Mouse (Mus musculus) kidney, postnatal 0 days (tissue): ENCODE measurements at regions not wholly inside any gene's neighbourhood (a gene's known extent, or its start where the extent isn't known, plus 50 kb on each side); places are given as distances from the start of the nearest gene placed in this dataset.
"Not testable (repeated sequence)": the region's sequence is repeated elsewhere in the genome, so short reads cannot be mapped to it uniquely, and the experiment has no call there.

Source experiments
- ATAC-seq: fragments of 200-750 bp; cut with Nextera tagmentation; replicated peaks from 2 replicates; pipeline ENCODE4 v1.8.0; 2017; ENCODE audit warnings: low read depth, moderate number of reproducible peaks, moderate TSS enrichment, moderate library complexity; ENCODE audit not compliant: low FRiP score
- DNase-seq: peaks from one replicate; pipeline ENCODE4 v3.0.0-alpha.2; 2016; ENCODE audit warnings: low spot score
- H3K27ac ChIP-seq: fragments of 300-500 bp; sonication (generic); 2 replicates; pipeline ENCODE4 v1.5.1; 2014; ENCODE audit warnings: mild to moderate bottlenecking
- H3K27me3 ChIP-seq: fragments of 300-500 bp; sonication (generic); 2 replicates; pipeline ENCODE4 v1.6.1; 2014; ENCODE audit warnings: low read length, mixed read lengths; ENCODE audit not compliant: insufficient read depth
- H3K36me3 ChIP-seq: fragments of 300-500 bp; sonication (generic); 2 replicates; pipeline ENCODE4 v1.6.1; 2014; ENCODE audit warnings: low read length, mixed read lengths; ENCODE audit not compliant: insufficient read depth
- H3K4me1 ChIP-seq: fragments of 300-500 bp; sonication (generic); replicated peaks from 2 replicates; pipeline ENCODE4 v1.6.1; 2014; ENCODE audit warnings: antibody characterized with exemption, low read length, mixed read lengths; ENCODE audit not compliant: insufficient read depth
- H3K4me2 ChIP-seq: fragments of 300-500 bp; sonication (generic); 2 replicates; pipeline ENCODE4 v1.6.1; 2014; ENCODE audit warnings: mild to moderate bottlenecking, low read length, moderate library complexity, mixed read lengths
- H3K4me3 ChIP-seq: fragments of 300-500 bp; sonication (generic); replicated peaks from 2 replicates; pipeline ENCODE4 v1.5.1; 2014; ENCODE audit warnings: low read depth, low read length
- H3K9ac ChIP-seq: fragments of 300-500 bp; sonication (generic); 2 replicates; pipeline ENCODE4 v1.6.1; 2014; ENCODE audit warnings: low read depth, low read length
- H3K9me3 ChIP-seq: fragments of 300-500 bp; sonication (generic); replicated peaks from 2 replicates; pipeline ENCODE4 v1.6.1; 2016; ENCODE audit warnings: low read length, inconsistent platforms, mixed read lengths
- CTCF ChIP-seq: IDR thresholded peaks from 2 replicates; pipeline ENCODE4 v1.5.1; 2016; ENCODE audit warnings: antibody characterized with exemption, low read depth, mild to moderate bottlenecking, moderate library complexity
- WGBS: fragments of 180-500 bp; shearing (Covaris S2); extraction: QIAGEN DNeasy Blood & Tissue Kit; methylation state at CpG from one replicate; pipeline ENCODE4 v1.1.7; 2014; 5-methylcytosine and 5-hydroxymethylcytosine counted together

- WGBS: 40% methylated on average over 7 of the region's 7 CpGs
- H3K36me3 ChIP-seq: no peaks in the 10 kb centered on the region
- H3K4me3 ChIP-seq: no peak overlapping the region
- ATAC-seq: no peak
- no peak overlapping the region for H3K4me2 ChIP-seq
- no peak overlapping the region for H3K27ac ChIP-seq
- H3K27me3 ChIP-seq: no peaks in the 10 kb centered on the region
- no peak overlapping the region for H3K9ac ChIP-seq
- no peaks in the 10 kb centered on the region for H3K9me3 ChIP-seq
- DNase-seq: no peak
- no peak for TF ChIP-seq CTCF
- H3K4me1 ChIP-seq: no peaks in the 10 kb centered on the region
Observed at GRCm38 (mm10) chr12:104623896-104624685, 127.7 kb downstream of the Dicer1 start.

DNA sequence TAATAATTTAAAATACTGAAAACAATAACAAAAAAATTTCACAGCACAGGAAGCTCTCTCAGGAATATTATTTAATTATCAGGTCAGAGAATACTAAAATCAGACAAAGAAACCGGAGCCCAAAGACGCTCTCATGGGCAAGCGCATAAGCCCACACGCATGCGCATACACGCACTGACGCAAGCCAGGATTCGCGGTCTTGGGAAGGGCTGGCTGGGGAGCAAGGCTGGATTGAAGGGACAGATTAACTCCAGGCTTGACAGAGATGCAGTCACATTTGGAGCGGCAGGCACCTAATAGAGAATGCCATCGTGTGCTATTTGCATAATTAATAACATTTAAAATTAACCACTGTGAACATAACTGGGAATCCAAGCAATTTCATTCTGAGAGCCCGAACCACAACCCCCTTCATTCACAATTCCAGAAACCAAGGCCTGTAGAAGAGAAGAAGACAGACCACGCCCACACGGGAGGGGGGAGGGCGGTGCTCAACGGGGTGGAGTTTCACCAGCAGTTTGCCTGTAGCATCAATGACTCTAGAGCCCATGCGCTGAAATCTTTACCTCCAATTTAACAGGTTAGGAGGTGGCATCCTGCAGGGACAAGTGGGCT is 134.5 kb downstream of the Dicer1 start:
- 5% methylated on average over 17 of the region's 17 CpGs for WGBS
- H3K9ac ChIP-seq: no peak overlapping the region
- peak; percentile 65; the same call in 1 of the 2 replicates for ATAC-seq
- peak; percentile 71 for DNase-seq
- H3K9me3 ChIP-seq: no peaks in the 10 kb centered on the region
- H3K4me1 ChIP-seq: no peaks in the 10 kb centered on the region
- no peaks in the 10 kb centered on the region for H3K27me3 ChIP-seq
- H3K4me2 ChIP-seq: peak overlapping the region; percentile 41
- no peaks in the 10 kb centered on the region for H3K36me3 ChIP-seq
- no peak overlapping the region for H3K27ac ChIP-seq
- 0 out of 2 replicates have a peak overlapping the region, but pooled peaks have one; percentile 5 for H3K4me3 ChIP-seq
- TF ChIP-seq CTCF: no peak

- H3K4me3 ChIP-seq: no peak overlapping the region
- H3K9ac ChIP-seq: no peak overlapping the region
- no peak overlapping the region for H3K4me2 ChIP-seq
- 56% methylated on average over 8 of the region's 8 CpGs for WGBS
- H3K36me3 ChIP-seq: no peaks in the 10 kb centered on the region
- H3K4me1 ChIP-seq: no peaks in the 10 kb centered on the region
- no peak for TF ChIP-seq CTCF
- peak; percentile 36 for DNase-seq
- H3K27me3 ChIP-seq: no peaks in the 10 kb centered on the region
- H3K27ac ChIP-seq: no peak overlapping the region
- 0 out of 2 replicates have a peak, but pooled peaks have one; percentile 46 for ATAC-seq
- no peaks in the 10 kb centered on the region for H3K9me3 ChIP-seq
Observed at GRCm38 (mm10) chr12:104614240-104614639, 137.5 kb downstream of the Dicer1 start.

GRCm38 (mm10) chr12:104609767-104610166 is 136.6 kb upstream of the Gsc start:
- TF ChIP-seq CTCF: no peak
- H3K4me1 ChIP-seq: no peaks in the 10 kb centered on the region
- H3K27me3 ChIP-seq: no peaks in the 10 kb centered on the region
- no peaks in the 10 kb centered on the region for H3K36me3 ChIP-seq
- no peak overlapping the region for H3K9ac ChIP-seq
- 59% methylated on average over 19 of the region's 19 CpGs for WGBS
- DNase-seq: no peak
- H3K9me3 ChIP-seq: no peaks in the 10 kb centered on the region
- H3K4me2 ChIP-seq: no peak overlapping the region
- H3K4me3 ChIP-seq: no peak overlapping the region
- no peak overlapping the region for H3K27ac ChIP-seq
- no peak for ATAC-seq

DNA sequence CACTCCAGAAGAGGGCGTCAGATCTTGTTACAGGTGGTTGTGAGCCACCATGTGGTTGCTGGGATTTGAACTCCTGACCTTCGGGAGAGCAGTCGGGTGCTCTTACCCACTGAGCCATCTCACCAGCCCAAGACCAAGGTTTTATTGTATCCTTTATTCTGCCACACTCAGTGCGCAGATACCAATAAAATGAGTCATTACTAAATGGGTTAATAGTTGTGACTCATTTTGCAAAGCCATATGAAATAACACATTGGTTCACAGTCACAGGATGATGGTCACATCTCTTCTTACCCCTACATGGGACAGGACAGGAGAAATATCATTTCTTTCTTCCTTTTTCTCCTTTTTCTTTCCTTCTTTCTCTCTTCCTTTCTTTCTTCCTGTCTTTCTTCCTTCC is 135.8 kb upstream of the Gsc start:
- 88% methylated on average over 4 of the region's 4 CpGs for WGBS
- H3K27ac ChIP-seq, H3K4me3 ChIP-seq, ATAC-seq, H3K9ac ChIP-seq, H3K9me3 ChIP-seq, DNase-seq, H3K36me3 ChIP-seq, H3K4me2 ChIP-seq, H3K27me3 ChIP-seq, H3K4me1 ChIP-seq: not testable (repeated sequence)

GRCm38 (mm10) chr12:104607410-104607809 is 134.3 kb upstream of the Gsc start:
- 57% methylated on average over 5 of the region's 5 CpGs for WGBS
- no peaks in the 10 kb centered on the region for H3K4me1 ChIP-seq
- no peak for DNase-seq
- TF ChIP-seq CTCF: no peak
- H3K4me2 ChIP-seq: no peak overlapping the region
- no peak overlapping the region for H3K9ac ChIP-seq
- no peak overlapping the region for H3K27ac ChIP-seq
- H3K4me3 ChIP-seq: no peak overlapping the region
- no peak for ATAC-seq
- H3K36me3 ChIP-seq: no peaks in the 10 kb centered on the region
- no peaks in the 10 kb centered on the region for H3K27me3 ChIP-seq
- no peaks in the 10 kb centered on the region for H3K9me3 ChIP-seq
